Mouse (Mus musculus) ES-E14 (cell line): ENCODE results near the gene Ap1g2.

Experiments
- CHD2 ChIP-seq: IDR thresholded peaks from 2 replicates; pipeline ENCODE4 v1.6.1; 2014; ENCODE audit warnings: mild to moderate bottlenecking, low read depth, low read length, inconsistent platforms
- ZC3H11A ChIP-seq: IDR thresholded peaks from 2 replicates; pipeline ENCODE4 v1.6.1; 2012; ENCODE audit warnings: low read depth, mild to moderate bottlenecking, inconsistent platforms, low read length, borderline replicate concordance
- ZNF384 ChIP-seq: IDR thresholded peaks from 2 replicates; pipeline ENCODE4 v1.6.1; 2012; ENCODE audit warnings: low read depth, low read length, inconsistent platforms

DNA sequence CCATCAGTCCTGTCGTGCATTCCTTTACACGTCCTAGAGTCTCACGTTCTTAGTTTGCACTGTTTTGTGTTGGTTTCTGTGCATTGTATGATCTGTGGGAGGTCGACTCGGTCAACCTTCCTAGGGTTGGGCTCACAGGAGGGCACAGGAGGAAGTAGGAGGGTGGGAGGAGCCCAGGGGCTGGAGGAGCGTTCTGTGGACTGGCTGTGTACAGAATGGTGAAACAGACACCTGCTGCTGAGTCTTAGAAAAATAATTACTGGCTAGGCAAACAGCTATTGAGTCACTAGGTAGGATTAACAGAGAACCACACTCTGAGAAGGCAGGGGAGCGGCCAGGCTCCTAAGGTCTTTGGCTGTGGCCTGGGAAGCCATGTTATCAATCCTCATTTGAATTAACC lies 32.9 kb upstream of the Ap1g2 start:
- TF ChIP-seq ZNF384 (no peak), ZC3H11A (no peak), CHD2 (no peak)
